8 mouse cellular contexts compared by ENCODE assay signal in the genomic region with DNA sequence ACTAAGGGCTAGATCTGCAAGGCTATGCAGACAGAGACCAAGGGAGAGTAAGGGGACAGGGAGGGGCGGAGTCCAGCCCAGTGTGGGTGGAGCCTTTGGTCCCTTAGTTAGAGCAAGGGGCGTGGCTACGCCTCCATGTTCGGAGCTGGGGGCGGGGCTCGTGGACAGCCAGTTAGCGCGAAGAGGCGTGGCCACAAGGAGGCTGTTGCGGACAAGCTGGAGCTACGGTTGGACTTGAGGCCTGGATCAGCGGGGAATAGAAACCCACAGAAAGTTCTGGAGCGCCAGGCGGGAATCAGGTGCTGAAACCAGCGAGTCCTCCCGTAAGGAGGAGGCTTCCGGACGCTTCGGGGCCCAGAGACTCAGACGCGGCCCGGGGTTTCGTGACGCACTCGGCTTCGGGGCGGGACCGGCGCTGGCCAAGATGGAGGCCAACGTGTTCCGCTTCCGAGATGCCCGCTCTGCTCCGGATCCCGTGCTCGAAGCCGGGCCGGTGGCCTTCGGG. TPM values are rescaled to one million over a fixed set of nuclear protein-coding genes. Genes with fewer than 3 reads are reported as not detected.
DNase-seq lines count a peak whose midpoint lies in the region; ATAC-seq lines count a peak whose summit lies in the region.

Gene Actr5, plus strand, starts transcription at position 171 of the 505 bp plus-strand sequence.

- ATAC-seq in forebrain, embryonic 14.5 days = peak; percentile 94
- peak; percentile 96 for ATAC-seq in neural tube, embryonic 15.5 days (ENCODE audit: low FRiP score)

- H3K4me2 ChIP-seq in forebrain, embryonic 14.5 days (ENCODE audit: low read length) = peak within 1 kb of the TSS; percentile 84
- H3K4me2 ChIP-seq in neural tube, embryonic 15.5 days = peak within 1 kb of the TSS; percentile 73

- peaks cover 9% of the 10 kb centered on the region for H3K4me1 ChIP-seq in forebrain, embryonic 14.5 days (ENCODE audit: control insufficient read depth, insufficient read depth, low read length)
- H3K4me1 ChIP-seq in neural tube, embryonic 15.5 days = peaks cover 20% of the 10 kb centered on the region

- no peaks in the 10 kb centered on the region for H3K9me3 ChIP-seq in forebrain, embryonic 14.5 days (replicated peaks; ENCODE audit: control insufficient read depth, low read length)
- H3K9me3 ChIP-seq in neural tube, embryonic 15.5 days (replicated peaks) = no peaks in the 10 kb centered on the region

- peak within 1 kb of the TSS; percentile 80 for H3K27ac ChIP-seq in forebrain, embryonic 14.5 days (ENCODE audit: low read depth, low read length)
- H3K27ac ChIP-seq in neural tube, embryonic 15.5 days (replicated peaks) = peak within 1 kb of the TSS; percentile 89

- WGBS in forebrain, embryonic 14.5 days = under 1% methylated on average over 39 of the region's 39 CpGs
- under 1% methylated on average over 39 of the region's 39 CpGs for WGBS in neural tube, embryonic 15.5 days

- H3K9ac ChIP-seq in forebrain, embryonic 14.5 days (ENCODE audit: low read length) = peak within 1 kb of the TSS; percentile 85
- peak within 1 kb of the TSS; percentile 69 for H3K9ac ChIP-seq in neural tube, embryonic 15.5 days (replicated peaks)

- peak within 1 kb of the TSS; percentile 84 for H3K4me3 ChIP-seq in forebrain, embryonic 14.5 days (ENCODE audit: low read depth, low read length)
- H3K4me3 ChIP-seq in neural tube, embryonic 15.5 days (replicated peaks) = peak within 1 kb of the TSS; percentile 69

- DNase-seq in ES-CJ7 (ENCODE audit: low read depth, low spot score) = peak; percentile 96
- peak; percentile 92 for DNase-seq in cerebellum, adult 11 months
- peak; percentile 98 for DNase-seq in forebrain, embryonic 14.5 days (ENCODE audit: low spot score)
- peak; percentile 92 to 93 for DNase-seq in heart, postnatal 14 days
- DNase-seq in layer of hippocampus, adult 11-12 months (ENCODE audit: low spot score) = peak; percentile 94
- DNase-seq in lung, adult 18-20 months = peak; percentile 94 to 96
- peak; percentile 96 for DNase-seq in testis, postnatal 14 days (ENCODE audit: low spot score)

- peaks cover 19% of the 10 kb centered on the region for H3K36me3 ChIP-seq in forebrain, embryonic 14.5 days (ENCODE audit: control insufficient read depth, insufficient read depth, low read length)
- H3K36me3 ChIP-seq in neural tube, embryonic 15.5 days = peaks cover 19% of the 10 kb centered on the region

- H3K27me3 ChIP-seq in forebrain, embryonic 14.5 days (replicated peaks; ENCODE audit: control insufficient read depth, insufficient read depth, low read length) = no peaks in the 10 kb centered on the region
- H3K27me3 ChIP-seq in neural tube, embryonic 15.5 days (replicated peaks) = peaks cover 11% of the 10 kb centered on the region

- intact Hi-C loops in heart, postnatal 14 days (cut with DNase I) = no loop called here

RNA-seq across cellular contexts. Expression of gene Actr5, which starts in this region (rescaled TPM):
- polyA plus RNA-seq in forebrain, embryonic 14.5 days (2014; fragmentation: Nextera tagmentation; extraction: Ambion mirVana) = 10.4 and 12.8 TPM in 2 replicates
- 1 to 10 TPM; 6.9 to 8.9 TPM for total RNA-seq in heart, postnatal 14 days (2021)
- polyA plus RNA-seq in neural tube, embryonic 15.5 days (2015; fragmentation: Nextera tagmentation; extraction: Ambion mirVana) = 11.4 TPM in 2 replicates

Comparison
In these comparisons a context has a peak if more than half of its experiments do, and no peak if none do; other contexts are left out.
1. Peak in every context shown above with its lines: DNase-seq, ATAC-seq, H3K4me3 ChIP-seq and H3K27ac ChIP-seq.